Mouse (Mus musculus) retina, embryonic 14.5 days (tissue): ENCODE measurements around the gene Wdr35.

Experiments
- DNase-seq: peaks from one replicate; pipeline ENCODE4 v3.0.0-alpha.2; 2015; ENCODE audit warnings: low spot score

Gene Wdr35

DNA sequence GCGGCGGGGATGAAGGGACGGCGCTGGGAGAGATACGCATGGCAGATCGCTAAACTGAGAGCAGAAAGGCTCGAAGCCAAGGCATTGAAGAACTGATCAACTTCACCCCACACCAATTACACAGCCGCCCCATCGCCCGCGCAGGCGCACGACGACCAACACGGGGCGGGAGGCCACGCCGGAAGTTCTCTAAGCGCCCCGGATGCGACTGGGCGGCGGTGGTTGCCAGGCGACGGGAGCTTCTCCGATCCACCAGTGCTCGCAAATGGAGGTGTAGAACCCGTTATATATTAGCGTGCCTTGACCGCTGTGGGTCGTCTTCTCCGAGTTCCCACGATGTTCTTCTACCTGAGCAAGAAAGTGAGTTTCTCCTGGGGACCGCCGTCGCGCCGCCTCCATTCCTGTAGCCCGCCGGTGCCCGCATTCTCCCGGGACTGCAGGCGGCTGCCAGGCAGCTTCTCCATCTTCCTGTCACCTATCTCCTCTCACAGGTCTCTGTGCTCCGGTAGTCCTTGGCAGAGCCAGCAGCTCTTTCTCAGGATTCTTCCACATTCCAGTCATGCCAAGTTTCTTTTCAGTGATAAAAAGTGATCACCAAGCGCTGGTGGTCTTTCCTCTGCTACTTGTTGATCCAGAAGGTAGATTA lies at the start of gene Wdr35:
Gene Wdr35 (plus strand): TSS at position 73 of the 646 bp plus-strand sequence.
- DNase-seq, result peak; percentile 92

DNA sequence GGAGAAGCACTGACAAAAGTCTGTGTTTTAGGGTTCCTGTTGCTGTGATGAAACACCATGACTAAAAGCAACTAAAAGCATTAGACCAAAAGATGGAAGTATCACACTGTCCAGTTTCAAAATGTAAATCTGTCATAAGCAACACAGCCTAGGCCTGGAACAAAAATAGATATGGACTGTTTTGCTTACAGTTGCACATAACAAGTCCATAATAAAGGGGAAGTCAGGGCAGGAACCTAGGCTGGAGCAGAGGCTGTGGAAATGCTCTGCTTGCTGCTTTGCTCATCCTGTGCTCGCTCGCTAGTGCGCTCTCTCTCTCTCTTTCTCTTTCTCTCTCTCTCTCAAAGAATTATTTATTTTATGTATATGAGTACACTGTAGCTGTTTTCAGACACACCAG lies 46.0 kb upstream of the Wdr35 start:
- DNase-seq, result no peak

DNA sequence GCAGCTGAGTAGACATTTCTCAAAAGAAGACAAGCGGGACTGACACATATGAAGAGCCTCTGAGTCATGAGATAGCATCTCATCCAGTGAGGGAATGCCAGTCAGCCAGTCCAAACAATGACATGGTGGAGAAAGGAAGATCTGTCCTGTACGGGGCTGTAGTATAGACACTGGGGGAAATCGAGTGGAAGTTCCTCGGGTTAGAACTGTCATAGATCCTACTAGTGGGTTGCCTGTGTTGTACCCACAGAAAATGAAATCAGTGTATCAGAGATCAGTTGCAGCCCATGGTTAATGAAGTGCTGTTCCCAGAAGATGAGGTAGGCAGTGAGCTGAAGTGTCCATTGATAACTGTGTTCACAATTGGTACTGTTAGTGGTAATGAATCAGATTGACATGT lies 44.9 kb upstream of the Wdr35 start:
- no peak for DNase-seq

DNA sequence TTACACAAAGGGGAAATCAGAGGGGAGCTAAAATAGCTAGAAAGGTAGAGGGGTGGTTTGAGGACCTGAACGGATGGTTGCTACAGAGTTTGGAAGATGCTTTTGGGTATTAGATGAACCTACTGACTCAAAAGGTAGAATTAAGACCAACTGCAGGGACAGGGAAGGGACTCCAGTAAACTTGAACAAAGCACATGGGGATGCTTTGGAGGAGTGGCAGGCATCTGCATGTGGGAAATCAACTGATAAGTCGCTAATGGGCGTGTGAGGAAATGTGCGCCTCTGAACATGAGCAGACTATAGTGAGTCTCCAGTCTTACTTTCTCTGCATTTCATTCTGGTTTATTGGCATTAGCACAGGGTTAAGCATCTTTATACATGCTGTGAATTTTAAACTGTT lies 42.6 kb upstream of the Wdr35 start:
- DNase-seq, result no peak

DNA sequence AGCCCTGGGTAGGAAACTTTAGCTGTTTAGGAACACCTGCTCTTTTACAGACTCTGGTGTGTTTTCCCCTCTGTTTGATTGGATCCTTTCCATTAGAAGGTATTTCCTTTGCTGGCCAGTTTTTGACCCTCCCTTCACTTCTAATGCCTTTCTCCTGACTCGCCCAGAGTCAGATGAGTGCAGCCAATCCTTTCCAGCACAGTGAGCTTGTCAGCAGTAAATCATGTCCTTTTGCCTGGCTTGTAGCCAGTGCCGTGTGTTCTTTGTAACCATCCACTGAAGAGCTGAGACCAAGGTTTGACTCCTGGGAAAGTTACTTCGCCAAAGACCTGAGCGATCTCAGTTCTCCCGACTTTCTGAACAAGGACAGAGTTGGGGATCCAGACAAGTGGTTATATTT lies 38.3 kb upstream of the Wdr35 start:
- no peak for DNase-seq

DNA sequence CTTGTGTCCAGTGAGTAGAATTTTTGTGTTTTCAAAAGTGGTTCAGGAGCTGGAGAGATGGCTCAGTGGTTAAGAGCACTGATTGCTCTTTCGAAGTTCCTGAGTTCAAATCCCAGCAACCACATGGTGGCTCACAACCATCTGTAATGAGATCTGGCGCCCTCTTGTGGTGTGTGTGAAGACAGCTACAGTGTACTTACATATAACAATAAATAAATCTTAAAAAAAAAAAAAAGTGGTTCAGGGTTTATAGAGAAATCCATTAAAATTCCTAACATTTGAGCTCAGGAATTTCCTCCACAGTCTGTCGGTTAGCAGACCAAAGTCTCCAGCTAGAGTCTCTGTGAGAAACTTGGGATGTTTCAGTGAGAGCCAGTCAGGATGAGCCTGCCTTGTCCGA lies 37.5 kb upstream of the Wdr35 start:
- peak; percentile 28 for DNase-seq

DNA sequence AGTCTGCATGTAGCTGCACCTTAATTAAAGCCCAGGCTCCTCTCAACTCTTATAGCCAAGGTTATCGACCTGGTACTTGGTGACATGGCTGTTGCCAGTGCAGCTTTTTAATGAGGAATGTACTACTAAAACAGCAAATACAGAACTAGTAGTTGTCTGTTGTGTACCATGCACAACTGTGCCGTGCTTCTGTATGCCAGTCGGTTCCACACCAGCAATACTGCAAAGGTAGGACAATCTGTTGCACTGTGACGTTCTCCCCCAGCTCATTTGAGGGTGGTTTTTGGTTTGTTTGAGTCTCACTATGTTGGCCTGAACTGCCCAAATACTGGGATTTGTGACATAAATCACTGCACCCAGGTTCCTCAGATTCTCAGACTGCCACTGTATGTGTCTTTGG lies 34.2 kb upstream of the Wdr35 start:
- DNase-seq, result no peak

DNA sequence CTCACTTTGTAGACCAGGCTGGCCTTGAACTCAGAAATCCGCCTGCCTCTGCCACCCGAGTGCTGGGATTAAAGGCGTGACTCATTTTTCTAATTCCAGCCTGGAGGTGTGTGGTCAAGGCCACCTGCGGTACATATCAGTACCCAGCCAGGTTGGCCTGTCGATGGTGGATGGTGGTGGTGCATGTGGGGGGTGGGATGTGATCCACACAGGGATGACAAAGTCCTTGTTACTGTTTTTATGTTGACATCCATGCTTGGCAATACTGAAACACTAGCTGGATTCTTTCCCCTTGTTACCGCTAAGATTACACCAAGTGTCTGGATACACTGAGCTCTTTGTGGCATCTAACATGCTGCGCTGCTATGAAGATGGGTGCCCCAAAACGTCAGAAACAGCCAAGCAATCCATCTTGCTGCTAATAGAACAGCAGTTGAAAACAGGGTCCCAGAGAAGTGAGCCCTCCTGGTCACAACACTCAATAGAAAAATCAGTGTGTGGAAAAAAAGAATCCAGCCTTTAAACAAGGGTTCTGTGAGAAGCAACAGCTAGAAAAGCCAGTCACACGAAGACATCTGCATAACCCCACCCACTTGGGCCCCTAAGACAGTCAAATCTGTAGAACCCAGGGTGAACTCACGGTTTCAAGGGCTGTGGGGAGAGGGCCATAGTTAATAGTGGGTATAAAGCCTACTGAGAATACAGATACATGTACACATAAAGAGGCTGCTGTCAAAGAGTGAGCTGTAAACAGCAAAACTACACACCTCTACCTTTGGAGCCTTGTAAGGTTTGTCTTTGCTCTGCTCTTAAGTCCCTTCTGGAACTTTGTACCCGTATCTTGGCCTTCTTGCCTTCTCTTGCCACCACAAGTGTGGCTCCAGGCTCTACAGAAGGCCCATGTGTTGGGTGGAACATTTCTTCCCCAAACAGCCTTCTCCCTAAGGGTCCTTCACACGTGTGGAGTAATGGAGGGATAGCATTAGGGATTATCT lies 33.4 kb upstream of the Wdr35 start:
- DNase-seq, result no peak

DNA sequence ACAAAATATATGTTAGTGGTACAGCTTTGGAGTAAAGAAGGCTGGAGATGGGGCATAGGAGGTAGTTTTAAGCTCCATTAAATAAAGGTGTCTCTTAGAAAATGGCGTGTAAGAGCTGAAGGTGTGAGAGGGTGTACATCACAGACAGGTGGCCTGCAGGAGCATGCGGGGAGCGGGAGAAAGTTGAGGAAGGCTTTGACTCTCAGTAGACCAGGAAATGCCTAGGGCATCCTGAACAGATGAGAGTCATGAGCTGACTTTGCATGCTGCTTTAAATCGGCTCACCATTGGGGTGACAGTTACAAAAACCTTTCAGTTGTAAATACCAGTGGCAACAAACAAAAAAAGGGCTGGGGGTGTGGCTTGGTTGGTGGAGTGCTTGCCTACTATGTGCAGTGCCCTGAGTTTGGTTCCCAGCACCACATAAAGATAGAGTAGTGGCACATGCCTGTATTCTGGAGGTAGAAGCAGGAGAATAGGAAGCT lies 32.5 kb upstream of the Wdr35 start:
- DNase-seq, result no peak

DNA sequence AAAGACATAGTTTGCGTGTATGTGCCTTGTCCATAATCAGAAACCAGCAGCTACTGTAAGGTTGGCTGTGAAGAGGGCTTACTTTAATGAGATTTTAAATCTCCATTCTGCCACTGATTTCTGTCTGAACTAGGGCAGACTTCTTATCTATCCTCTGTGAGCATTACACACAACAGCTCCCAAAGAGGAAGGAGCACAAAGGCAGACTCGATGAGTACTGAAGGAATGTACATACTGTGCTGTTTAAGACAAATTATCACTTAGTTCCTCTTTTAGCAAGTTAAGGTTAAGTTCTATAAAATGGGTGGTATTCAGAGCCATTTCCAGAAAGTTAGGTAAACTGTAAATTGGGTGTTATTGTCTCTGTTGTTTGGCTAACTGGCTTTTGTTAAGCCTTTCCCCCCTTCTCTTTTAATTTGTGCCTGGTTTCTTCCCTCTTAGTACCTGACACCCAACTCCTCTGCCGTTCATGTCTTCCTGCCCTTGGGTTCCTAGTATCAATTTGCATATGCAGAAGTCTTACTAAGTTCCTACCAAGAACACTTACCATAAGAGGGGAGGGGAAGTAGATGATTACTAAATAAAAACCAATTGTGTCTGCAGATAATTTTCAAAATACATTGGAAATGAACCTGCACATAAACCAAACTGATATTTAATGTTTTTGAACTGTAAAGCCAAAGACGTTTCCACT lies 31.8 kb upstream of the Wdr35 start:
- no peak for DNase-seq

DNA sequence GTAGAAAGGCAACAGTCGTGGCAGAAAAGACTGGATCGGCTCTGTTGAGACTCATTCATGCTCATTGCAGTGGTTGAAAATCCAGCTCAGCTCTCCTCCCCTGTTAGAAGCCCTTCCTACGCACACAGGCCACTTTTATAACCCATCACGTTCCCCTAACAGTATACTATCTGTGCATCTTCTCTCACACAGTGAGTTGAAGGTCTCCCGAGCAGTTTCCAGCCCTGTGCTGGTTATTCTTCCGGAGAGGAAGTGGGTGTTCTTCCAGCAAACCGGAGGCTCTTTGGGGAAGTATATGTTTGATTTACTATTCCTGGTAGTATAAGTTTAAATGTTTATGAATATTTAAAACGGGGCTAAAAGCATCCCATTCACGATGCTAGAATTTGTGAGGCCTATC lies 26.5 kb upstream of the Wdr35 start:
- no peak for DNase-seq

DNA sequence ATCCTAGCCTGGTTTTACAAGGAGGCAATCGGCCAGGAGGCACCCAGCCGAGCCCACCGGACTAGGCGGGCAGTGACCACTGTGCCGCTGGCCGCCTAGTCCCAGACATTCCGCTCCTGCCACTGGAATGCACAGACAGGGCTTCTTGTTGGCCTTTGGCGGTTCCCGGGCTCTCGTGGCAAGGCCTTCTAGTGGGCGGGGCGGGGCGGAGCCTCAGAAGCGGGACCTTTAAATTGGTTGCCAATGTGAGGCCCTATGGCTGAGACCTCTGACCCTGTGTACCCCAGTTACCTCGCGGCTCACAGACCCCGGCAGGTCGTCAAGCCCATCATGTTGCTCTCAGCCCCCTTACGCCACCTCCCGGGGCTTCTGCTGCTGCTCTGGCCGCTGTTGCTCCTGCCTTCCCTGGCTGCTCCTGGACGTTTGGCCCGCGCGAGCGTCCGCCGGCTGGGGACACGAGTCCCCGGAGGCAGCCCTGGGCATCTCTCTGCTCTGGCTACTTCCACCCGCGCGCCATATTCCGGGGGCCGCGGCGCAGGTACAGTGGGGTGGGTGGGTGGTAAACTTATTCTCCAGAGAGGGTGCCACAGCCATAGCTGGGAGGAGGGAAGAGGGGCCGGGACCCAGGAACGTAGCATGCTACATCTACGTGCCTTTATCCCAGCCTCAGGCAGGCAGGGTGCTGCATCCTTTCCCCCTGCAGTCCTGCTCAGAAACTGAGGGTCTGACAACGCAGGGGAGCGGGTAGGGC lies 25.8 kb upstream of the Wdr35 start, which contains the start of gene Matn3:
Gene Matn3 (plus strand): TSS at position 216 of the 751 bp plus-strand sequence.
- DNase-seq, result peak; percentile 78

DNA sequence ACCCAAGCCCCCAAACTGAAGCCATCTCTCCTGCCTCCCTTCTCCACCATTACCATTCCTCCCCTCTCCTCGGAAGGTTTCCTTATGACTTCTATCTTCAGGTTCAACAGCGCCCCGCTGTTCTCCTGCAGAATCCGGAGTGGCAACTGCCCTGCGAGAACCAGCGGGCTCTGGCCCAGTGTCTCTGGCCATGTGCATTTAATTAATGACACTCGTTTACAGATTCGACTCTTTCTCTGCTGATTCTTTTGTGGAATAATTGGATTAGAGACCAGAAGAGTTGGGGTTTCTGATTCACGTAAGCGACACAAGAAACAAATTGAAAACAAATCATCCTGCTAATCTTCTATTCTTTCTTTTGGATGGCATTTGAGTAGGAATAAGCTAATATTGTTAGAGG lies 20.6 kb upstream of the Wdr35 start:
- no peak for DNase-seq

DNA sequence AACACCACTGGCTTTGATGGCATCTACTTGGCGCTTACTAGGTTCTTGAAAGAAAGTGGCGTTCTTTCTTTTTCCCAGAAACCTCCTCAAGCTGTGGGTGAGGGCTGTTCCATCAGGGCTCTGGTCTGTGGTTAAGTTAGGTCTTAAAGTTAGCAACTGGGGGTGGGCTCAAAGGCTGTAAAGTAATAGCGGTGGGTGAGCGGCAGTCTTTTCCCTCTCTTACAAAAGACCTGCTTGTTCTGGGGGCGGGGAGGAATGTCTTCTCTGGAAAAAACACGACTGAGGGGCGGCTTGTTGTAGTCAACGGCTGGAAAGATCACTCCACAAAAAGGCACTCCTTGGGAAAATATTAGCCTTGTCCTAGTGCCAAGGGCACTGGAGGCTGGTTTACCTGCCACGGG lies 19.5 kb upstream of the Wdr35 start:
- DNase-seq, result no peak

DNA sequence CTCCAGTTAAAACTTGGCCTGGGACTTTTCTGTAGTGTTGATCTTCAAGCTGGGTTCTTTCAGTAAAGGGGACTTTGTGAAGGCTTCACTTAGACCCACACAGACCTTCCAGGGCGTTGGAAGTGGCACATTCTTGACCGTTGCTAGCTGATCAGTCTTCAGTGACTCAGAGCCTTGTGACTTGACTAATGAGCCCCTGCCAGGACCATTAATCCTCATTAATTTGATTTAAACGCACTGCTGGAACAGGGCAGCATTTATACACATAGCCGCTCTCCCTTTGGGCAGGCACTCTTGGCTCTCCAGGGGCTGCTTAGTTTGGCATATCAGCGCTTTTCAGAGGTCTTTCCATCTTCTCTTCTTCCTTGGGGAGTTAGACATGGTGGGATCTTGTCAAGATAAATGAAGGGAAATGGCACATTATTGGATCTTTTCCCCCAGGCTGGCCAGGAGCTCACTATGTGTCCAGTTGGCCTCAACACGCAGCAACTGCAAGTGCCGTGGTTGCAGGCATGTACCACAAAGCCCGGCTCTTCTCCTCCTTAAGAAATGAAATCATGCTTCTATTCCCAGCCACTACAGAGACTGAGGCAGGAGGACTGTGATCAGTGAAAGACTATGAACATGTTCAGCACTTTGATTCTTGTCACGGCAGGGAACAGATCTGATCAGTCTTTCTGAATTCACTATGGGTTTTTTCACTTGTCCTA lies 11.9 kb upstream of the Wdr35 start:
- DNase-seq, result peak; percentile 74

DNA sequence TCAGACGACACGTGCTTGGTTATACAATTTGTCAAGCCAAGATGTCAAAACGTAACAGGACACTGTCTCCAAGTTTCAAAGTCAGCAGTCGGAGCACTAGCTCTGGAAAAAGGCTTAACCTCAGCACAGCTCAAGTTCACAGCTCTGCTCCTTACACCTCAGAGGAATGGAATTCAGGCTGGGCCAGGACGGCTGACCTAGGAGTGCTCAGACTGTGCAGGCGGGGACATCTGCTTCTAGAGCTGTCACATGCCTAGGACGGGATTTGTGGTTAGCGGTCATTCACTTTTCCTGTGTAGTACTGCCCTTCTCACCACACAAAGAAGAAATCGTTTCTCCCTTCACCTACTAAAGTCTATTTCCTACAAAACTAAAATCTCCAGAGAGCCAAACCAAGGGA lies 3.9 kb upstream of the Wdr35 start:
- DNase-seq, result peak; percentile 61

DNA sequence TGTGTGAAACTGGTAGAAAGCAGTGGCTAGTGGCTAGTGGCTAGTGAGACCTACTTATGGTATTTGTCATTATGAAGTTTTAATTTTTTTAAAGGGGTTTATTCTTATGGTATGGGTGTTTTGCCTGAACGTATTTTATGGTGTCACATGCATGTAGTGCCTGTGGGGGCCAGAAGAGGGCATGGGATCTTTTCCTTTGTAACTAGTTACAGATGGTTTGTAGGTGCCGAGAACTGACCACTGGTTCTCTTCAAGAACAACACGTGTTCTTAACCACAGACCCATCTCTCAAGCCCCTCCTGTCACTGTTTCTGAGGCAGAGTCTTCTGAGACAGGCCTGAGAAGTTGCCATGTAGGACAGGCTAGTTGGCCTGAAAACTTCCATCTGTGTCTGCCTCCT lies 1.4 kb downstream of the Wdr35 start:
- DNase-seq, result no peak

DNA sequence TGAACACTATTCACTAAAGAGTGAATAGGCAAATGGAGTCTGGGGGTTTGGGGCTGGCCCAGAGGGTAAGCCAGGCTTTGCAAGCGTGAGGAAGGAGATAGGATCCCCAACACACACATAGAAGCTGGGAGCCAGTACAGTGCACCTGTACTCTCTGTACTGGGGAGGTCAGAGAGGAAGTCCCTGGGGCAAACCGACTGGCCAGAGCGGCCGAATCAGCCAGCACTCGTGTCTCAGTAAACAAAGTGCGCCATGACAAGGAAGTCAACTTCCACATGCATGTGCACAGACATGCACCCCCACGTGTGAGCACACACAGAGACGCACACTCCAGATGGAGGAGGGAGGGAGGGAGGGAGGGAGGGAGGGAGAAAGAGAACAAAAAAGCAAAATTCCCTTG lies 19.5 kb downstream of the Wdr35 start:
- DNase-seq, result no peak

DNA sequence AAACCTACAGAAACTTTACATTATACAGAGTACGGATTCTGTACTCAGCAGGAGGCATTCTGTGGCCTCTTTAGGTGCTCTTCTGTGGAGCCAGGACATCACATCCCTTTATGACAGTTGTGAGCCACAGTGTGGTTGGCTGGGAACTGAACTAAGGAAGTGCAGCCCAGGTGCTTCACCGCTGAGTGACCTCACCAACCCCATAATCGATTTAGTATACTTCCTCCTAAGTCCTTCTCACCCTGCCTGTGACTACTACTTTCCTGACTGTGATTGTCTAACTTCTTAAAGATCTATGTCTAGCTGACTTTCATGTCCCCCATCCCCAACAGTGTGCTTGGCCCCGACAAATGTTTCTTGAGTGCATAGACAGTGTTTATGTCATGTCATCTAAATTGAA lies 24.6 kb downstream of the Wdr35 start:
- no peak for DNase-seq

DNA sequence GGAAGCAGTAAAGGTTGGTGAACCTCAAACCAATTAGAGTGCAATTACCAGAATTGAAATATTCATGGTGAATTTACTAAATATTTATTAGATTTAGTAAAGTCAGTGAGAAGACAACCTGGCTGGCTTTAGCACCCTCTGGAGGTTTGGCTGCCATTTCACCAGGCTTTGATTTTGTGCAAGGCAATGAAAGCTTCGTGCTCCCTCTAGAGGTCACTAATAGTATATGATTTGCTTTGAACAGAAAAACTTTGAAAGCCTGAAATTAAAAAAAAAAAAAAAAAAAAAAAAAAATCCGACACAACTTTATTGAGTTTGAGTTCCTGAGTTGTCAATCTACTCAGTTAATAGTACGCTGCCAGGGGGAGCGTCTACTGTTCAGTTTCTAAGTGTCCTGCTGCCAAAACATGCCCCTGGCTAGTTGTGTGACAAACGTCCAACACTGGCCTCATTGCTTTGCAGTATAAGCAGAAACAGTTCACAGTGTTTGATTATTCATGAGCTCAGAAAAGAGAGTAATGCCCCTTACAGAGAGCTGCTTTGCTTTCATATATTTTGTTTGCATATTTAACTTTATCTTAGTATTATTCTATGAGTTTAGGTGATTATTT lies 28.5 kb downstream of the Wdr35 start:
- peak; percentile 95 for DNase-seq

DNA sequence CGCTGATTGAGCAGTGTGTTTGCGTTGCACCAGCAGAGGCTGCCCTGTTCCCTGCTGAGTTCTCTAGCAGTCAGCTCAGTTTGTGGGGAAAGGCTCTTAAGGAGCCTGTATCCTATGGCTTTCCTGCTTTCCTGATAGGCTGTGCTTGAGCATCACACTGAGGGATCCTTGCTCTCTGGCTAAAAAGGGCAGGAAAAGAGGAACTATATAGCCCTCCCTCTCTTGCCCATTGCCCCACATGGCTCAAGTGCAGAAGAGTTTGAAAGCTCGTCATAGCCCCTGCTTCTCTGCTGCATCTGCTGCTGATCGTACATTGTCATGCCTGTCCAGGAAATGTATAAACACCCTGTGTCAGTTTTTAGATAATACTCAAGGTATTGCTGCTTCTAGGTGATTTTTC lies 33.5 kb downstream of the Wdr35 start:
- DNase-seq, result no peak
